Mouse (Mus musculus): ENCODE measurements around the gene Lcn2.

- no peak for TF ChIP-seq CTCF (IDR thresholded peaks at IDR 0.05; ENCODE audit: low read depth)
- no peak for TF ChIP-seq EP300 (IDR thresholded peaks at IDR 0.05; ENCODE audit: low read depth)
Observed at GRCm38 (mm10) chr2:32364121-32364520, 23.9 kb downstream of the Lcn2 start.
